Mouse (Mus musculus): ENCODE measurements around the gene Clcn6.
"Not testable (repeated sequence)": the region's sequence is repeated elsewhere in the genome, so short reads cannot be mapped to it uniquely, and the experiment has no call there.

The Clcn6 gene

GRCm38 (mm10) chr4:148065702-148066400, 27.2 kb upstream of the Clcn6 start:
- DNase-seq (ENCODE audit: low read depth, low spot score): no peak

GRCm38 (mm10) chr4:148061086-148061480, 22.5 kb upstream of the Clcn6 start:
- DNase-seq (ENCODE audit: low read depth, low spot score): no peak

- no peak for DNase-seq (ENCODE audit: low read depth, low spot score)
These were observed 21.8 kb upstream of the Clcn6 start for GRCm38 (mm10) chr4:148060120-148061085.

- DNase-seq (ENCODE audit: low read depth, low spot score): no peak
These were observed 20.4 kb upstream of the Clcn6 start for GRCm38 (mm10) chr4:148058993-148059392.

- no peak for DNase-seq (ENCODE audit: low read depth, low spot score)
These were observed 19.7 kb upstream of the Clcn6 start for GRCm38 (mm10) chr4:148058218-148058819.

GRCm38 (mm10) chr4:148057661-148058209, 19.1 kb upstream of the Clcn6 start:
- no peak for DNase-seq (ENCODE audit: low read depth, low spot score)

- DNase-seq (ENCODE audit: low read depth, low spot score): no peak
These were observed 18.2 kb upstream of the Clcn6 start for GRCm38 (mm10) chr4:148056801-148057200.

- DNase-seq (ENCODE audit: low read depth, low spot score): no peak
These were observed 17.6 kb upstream of the Clcn6 start for GRCm38 (mm10) chr4:148056246-148056645.

GRCm38 (mm10) chr4:148054961-148055695, 16.5 kb upstream of the Clcn6 start:
- no peak for DNase-seq (ENCODE audit: low read depth, low spot score)

GRCm38 (mm10) chr4:148053417-148053920, 14.8 kb upstream of the Clcn6 start:
- DNase-seq (ENCODE audit: low read depth, low spot score): no peak

- no peak for DNase-seq (ENCODE audit: low read depth, low spot score)
These were observed 14.4 kb upstream of the Clcn6 start for GRCm38 (mm10) chr4:148052976-148053375.

GRCm38 (mm10) chr4:148051886-148052285, 13.3 kb upstream of the Clcn6 start:
- DNase-seq (ENCODE audit: low read depth, low spot score): no peak

- DNase-seq (ENCODE audit: low read depth, low spot score): no peak
These were observed 12.6 kb upstream of the Clcn6 start for GRCm38 (mm10) chr4:148051046-148051776.

- DNase-seq (ENCODE audit: low read depth, low spot score): not testable (repeated sequence)
These were observed 11.8 kb upstream of the Clcn6 start for GRCm38 (mm10) chr4:148050396-148050914.

- no peak for DNase-seq (ENCODE audit: low read depth, low spot score)
These were observed 7.9 kb upstream of the Clcn6 start for GRCm38 (mm10) chr4:148046450-148047031.

GRCm38 (mm10) chr4:148044113-148044512, 5.5 kb upstream of the Clcn6 start:
- no peak for DNase-seq (ENCODE audit: low read depth, low spot score)

GRCm38 (mm10) chr4:148043327-148043726, 4.7 kb upstream of the Clcn6 start:
- DNase-seq (ENCODE audit: low read depth, low spot score): not testable (repeated sequence)

- no peak for DNase-seq (ENCODE audit: low read depth, low spot score)
These were observed 3.1 kb upstream of the Clcn6 start for GRCm38 (mm10) chr4:148041611-148042191.

GRCm38 (mm10) chr4:148040933-148041610, 2.5 kb upstream of the Clcn6 start:
- DNase-seq (ENCODE audit: low read depth, low spot score): peak; percentile 58

All from embryo, embryonic 11.5 days (tissue).